Mouse (Mus musculus): ENCODE measurements around the gene Tnp2.
A peak's percentile ranks its signal among the peaks of the same experiment; 100 is the strongest.
"Not testable (repeated sequence)": the region's sequence is repeated elsewhere in the genome, so short reads cannot be mapped to it uniquely, and the experiment has no call there.

Gene Tnp2

GRCm38 (mm10) chr16:10788271-10788670 lies at the start of gene Tnp2:
Tnp2 (minus strand) TSS chr16:10788660.
- no peak for DNase-seq (ENCODE audit: extremely low read depth, low read depth, low spot score)

DNA sequence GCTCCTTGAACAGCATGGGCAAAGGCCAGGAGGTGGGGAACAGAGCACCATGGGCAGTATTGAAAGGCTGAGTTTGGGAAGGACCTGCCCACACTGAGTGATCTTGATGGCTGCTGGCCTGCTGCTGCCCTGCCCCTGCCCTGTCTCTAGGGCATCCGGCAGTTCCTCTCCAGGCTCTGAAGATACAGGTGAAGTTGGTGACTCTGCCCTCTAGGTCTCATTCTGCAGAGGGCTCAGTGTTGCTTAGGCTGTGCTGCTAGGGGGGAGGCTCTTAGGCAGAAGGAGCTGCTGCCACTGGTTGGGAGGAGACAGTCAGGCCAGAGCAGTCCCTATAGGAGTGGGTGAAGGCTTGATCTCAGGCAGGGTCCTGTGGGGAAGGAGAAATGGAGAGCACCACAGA lies 49.4 kb upstream of the Tnp2 start:
- DNase-seq (ENCODE audit: extremely low read depth, low read depth, low spot score), result no peak

DNA sequence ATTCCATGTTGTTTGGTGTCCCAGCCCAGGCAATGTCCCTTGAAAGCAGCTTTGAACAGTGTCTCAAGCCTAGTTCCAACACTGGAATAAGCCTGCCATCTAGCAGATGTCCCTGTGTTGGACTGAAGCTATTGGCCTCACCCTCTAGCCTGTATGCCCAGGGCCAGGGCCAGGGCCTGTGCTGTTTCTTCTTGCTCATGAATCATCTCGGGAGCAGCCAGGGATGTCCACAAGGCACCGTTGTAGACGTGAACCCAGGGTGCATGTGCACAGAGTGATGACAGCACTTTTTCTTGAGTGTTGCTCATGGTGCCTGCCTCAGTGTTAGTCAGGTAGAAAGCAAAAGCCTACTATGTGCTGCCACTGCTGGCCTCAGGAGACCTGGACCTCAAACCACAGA lies 48.8 kb upstream of the Tnp2 start:
- no peak for DNase-seq (ENCODE audit: extremely low read depth, low read depth, low spot score)

DNA sequence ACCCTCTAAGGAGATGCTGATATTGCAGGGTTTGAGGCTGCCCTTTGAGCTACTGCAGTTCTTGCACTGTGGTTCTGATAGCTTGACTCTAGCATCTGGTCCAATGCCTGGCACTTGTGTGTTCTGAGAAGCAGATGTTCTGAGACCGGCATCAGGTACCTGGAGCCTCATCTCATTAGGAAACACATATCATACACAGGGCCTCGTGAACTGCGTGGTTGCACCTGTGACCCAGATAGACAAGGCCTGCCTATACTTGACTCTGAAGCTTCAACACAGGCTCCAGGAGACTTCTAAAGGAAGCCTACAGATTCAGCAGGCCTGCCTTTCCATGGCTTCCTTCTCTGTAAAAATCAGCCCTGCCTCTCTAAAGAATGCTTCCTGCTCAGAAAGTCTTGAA lies 47.9 kb upstream of the Tnp2 start:
- no peak for DNase-seq (ENCODE audit: extremely low read depth, low read depth, low spot score)

- DNase-seq (ENCODE audit: extremely low read depth, low read depth, low spot score), result no peak
These were observed 46.6 kb upstream of the Tnp2 start, which contains the start of gene Rmi2 for GRCm38 (mm10) chr16:10834911-10835587. Rmi2 (plus strand) TSS chr16:10835059.

DNA sequence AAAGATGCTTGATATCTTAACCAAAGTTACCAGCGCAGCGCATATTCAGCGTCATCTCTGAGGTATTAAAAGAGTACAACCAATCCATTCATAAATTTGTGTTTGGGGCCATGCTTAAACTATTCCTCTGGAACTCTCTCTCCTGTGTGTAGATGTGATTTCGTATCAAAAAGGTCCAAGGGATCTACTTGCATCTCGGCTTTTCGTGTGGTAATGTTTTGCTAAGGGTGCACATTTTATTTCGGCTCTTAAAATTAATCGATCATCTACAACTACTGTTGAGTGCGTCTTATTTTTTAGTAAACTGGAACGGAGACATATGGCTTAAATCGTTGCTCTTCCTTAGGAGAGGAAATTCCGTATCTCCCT lies 46.1 kb upstream of the Tnp2 start:
- no peak for DNase-seq (ENCODE audit: extremely low read depth, low read depth, low spot score)

DNA sequence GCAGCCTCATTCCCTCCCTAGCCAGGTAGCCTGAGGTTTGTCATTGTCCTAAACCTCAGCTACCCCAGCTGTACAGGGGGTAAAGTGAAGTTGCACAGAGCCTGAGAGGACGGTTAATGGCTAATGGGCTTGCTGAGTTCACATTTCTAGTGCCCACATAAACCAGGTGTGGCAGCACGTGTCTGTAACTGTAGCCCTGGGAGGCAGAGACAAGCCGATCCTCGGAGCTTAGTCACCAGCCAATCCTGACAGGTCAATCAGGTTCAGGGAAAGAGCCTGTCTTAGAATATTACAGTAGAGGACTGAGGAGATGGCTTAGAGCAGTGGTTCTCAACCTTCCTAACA lies 40.0 kb upstream of the Tnp2 start:
- DNase-seq (ENCODE audit: extremely low read depth, low read depth, low spot score), result no peak

DNA sequence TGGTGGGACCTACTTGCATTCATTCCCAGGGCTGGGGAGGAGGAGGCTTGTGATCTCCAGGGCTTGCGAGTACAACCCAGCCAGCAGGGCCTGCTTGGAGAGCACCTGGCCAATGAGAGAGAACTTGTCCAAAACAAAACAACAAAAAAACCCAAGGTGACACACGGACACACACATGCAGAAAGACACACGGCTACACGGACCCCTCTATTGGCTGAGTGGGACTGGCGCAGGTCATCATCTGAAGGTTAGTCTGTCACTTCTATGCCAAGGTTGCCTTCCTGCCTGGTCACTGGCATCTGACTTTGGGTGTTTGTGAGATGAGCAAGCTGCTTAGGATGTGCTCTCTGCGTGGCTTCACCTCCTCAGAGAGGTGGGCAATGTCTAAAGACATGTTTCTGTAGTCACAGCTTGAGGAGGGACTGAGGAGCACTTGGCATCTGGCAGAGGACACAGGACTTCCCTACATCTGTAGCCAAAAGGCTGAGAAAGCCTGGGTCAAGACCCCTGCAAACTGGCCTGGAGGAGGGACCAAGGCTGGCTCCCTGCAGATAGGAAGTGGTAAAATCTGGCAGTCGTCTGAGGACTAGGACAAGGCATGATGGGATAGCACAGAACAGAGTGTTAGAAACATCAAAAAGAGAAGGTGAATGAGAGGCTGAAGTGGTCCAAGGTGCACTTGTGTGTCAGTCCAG lies 39.5 kb upstream of the Tnp2 start:
- no peak for DNase-seq (ENCODE audit: extremely low read depth, low read depth, low spot score)

- DNase-seq (ENCODE audit: extremely low read depth, low read depth, low spot score), result no peak
These were observed 38.8 kb upstream of the Tnp2 start for GRCm38 (mm10) chr16:10827269-10827668.

DNA sequence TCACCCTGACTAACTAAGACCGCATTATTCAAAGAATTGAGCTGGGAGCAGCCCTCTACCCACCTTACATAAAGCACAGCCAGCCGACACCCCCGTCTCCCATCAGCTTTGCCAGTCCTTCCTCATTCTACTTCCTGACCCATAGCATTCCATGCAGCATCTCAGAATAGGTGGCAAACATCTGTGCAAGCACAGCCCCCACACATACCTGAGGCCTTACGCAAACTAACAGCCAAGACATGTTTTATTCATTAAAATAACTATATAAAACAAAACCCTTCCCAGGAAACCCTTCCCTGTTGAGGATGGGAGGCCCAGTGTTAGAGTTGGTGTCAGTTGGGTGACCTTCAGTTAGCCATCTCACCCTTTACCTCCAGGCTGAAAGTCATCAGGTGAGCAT lies 37.4 kb upstream of the Tnp2 start:
- no peak for DNase-seq (ENCODE audit: extremely low read depth, low read depth, low spot score)

- no peak for DNase-seq (ENCODE audit: extremely low read depth, low read depth, low spot score)
These were observed 36.1 kb upstream of the Tnp2 start for GRCm38 (mm10) chr16:10824536-10824935.

- DNase-seq (ENCODE audit: extremely low read depth, low read depth, low spot score), result no peak
These were observed 32.9 kb upstream of the Tnp2 start for GRCm38 (mm10) chr16:10821387-10821786.

- DNase-seq (ENCODE audit: extremely low read depth, low read depth, low spot score), result no peak
These were observed 31.5 kb upstream of the Tnp2 start for GRCm38 (mm10) chr16:10819966-10820365.

GRCm38 (mm10) chr16:10818579-10819135 lies 30.2 kb upstream of the Tnp2 start:
- no peak for DNase-seq (ENCODE audit: extremely low read depth, low read depth, low spot score)

- DNase-seq (ENCODE audit: extremely low read depth, low read depth, low spot score), result no peak
These were observed 26.4 kb upstream of the Tnp2 start for GRCm38 (mm10) chr16:10814864-10815263.

DNA sequence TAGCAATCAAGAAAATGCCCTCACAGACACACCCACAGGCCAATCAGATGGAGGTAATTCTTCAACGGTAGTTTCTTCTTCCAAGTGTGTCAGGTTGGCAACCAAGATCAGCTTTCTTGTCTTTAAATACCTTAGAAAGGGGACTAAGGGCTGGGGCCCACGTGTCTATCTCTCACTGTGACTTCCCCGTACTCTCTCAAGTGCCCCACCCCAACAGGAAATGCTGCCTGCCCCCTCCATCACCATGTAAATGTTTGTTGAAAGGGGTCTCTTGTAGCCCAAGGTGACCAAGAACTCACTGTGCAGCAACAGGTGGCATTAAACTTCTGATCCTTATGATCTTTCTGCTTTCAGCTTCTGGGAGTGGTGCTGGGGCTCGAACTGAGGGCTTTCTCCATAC lies 25.3 kb upstream of the Tnp2 start:
- DNase-seq (ENCODE audit: extremely low read depth, low read depth, low spot score), result no peak

- DNase-seq (ENCODE audit: extremely low read depth, low read depth, low spot score), result no peak
These were observed 24.5 kb upstream of the Tnp2 start, which contains the start of gene Gm11172 for GRCm38 (mm10) chr16:10812865-10813371. Gm11172 (plus strand) TSS chr16:10812915.

DNA sequence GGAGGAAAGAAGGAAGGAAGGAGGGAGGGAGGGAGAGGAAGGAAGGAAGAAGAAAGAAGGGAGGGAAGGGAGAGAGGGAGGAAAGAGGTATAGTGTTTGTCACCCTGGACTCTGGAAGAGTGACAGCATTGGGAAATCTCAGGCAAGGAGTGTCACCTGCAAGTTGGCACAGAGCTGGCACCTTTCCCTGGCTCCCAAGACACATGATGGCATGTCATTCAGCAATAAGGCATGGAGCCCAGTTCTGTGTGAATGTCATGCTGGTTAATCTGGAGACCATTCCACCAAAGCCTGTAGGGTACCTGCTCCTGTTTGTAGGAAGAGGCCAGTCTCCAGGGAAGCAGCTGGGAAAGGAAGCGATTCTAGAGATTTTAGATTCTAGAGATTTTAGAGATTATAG lies 21.9 kb upstream of the Tnp2 start:
- DNase-seq (ENCODE audit: extremely low read depth, low read depth, low spot score), result peak; percentile 30

GRCm38 (mm10) chr16:10805789-10806527 lies 17.5 kb upstream of the Tnp2 start, which contains the start of gene Prm1:
Prm1 (minus strand) TSS chr16:10805839.
- no peak for DNase-seq (ENCODE audit: extremely low read depth, low read depth, low spot score)

GRCm38 (mm10) chr16:10802420-10802819 lies 14.0 kb upstream of the Tnp2 start:
- not testable (repeated sequence) for DNase-seq (ENCODE audit: extremely low read depth, low read depth, low spot score)

DNA sequence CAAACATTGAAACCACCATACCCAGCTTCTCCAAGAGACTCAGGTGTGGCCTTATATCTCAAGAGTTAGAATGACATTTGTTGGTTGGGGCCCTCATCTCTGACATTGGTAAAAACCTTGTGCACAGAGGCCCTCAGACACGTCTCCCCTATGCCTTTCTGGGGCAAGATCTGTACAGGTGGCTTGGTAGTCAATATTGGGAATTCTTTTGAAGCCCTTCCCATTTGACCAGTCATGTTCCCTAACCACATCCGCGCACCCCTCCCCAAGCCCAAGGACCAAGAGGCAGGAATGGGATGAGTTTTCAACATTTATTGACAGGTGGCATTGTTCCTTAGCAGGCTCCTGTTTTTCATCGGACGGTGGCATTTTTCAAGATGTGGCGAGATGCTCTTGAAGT lies 7.6 kb upstream of the Tnp2 start, which contains the start of gene Prm2:
Gene Prm2 (minus strand): TSS at position 101 of the 400 bp plus-strand sequence.
- no peak for DNase-seq (ENCODE audit: extremely low read depth, low read depth, low spot score)

Data from fat pad, adult 2 months (tissue).